Mouse (Mus musculus) midbrain, embryonic 11.5 days (tissue): Measurements from ENCODE around the gene Stard3nl. TPM values are rescaled to one million over a fixed set of nuclear protein-coding genes. Genes with fewer than 3 reads are reported as not detected.
A peak's percentile ranks its signal among the peaks of the same experiment; 100 is the strongest.

Source experiments
- ATAC-seq: fragments of 200-750 bp; cut with Nextera tagmentation; 2 replicates; pipeline ENCODE4 v1.8.0; 2017; ENCODE audit warnings: moderate TSS enrichment, moderate library complexity; ENCODE audit not compliant: low FRiP score
- DNase-seq: peaks from one replicate; pipeline ENCODE4 v3.0.0; 2015; ENCODE audit warnings: low spot score; ENCODE audit errors: missing footprints
- H3K27ac ChIP-seq: fragments of 300-500 bp; sonication (generic); 2 replicates; pipeline ENCODE4 v1.5.1; 2014; ENCODE audit warnings: low read depth, low read length
- H3K27me3 ChIP-seq: fragments of 300-500 bp; sonication (generic); 2 replicates; pipeline ENCODE4 v1.6.1; 2014; ENCODE audit warnings: mild to moderate bottlenecking, low read length, moderate library complexity, mixed read lengths; ENCODE audit not compliant: control insufficient read depth, insufficient read depth
- H3K36me3 ChIP-seq: fragments of 300-500 bp; sonication (generic); 2 replicates; pipeline ENCODE4 v1.6.1; 2014; ENCODE audit warnings: mild to moderate bottlenecking, low read length, moderate library complexity, mixed read lengths; ENCODE audit not compliant: control insufficient read depth, insufficient read depth
- H3K4me1 ChIP-seq: fragments of 300-500 bp; sonication (generic); 2 replicates; pipeline ENCODE4 v1.6.1; 2014; ENCODE audit warnings: low read length; ENCODE audit not compliant: control insufficient read depth, insufficient read depth
- H3K4me2 ChIP-seq: fragments of 300-500 bp; sonication (generic); 2 replicates; pipeline ENCODE4 v1.6.1; 2014; ENCODE audit warnings: mild to moderate bottlenecking, moderate library complexity
- H3K4me3 ChIP-seq: fragments of 300-500 bp; sonication (generic); 2 replicates; pipeline ENCODE4 v1.5.1; 2014; ENCODE audit warnings: low read depth, low read length
- H3K9ac ChIP-seq: fragments of 300-500 bp; sonication (generic); 2 replicates; pipeline ENCODE4 v1.6.1; 2014; ENCODE audit warnings: low read length
- H3K9me3 ChIP-seq: fragments of 300-500 bp; sonication (generic); 2 replicates; pipeline ENCODE4 v1.6.1; 2016; ENCODE audit warnings: low read length; ENCODE audit not compliant: control insufficient read depth
- whole genome bisulfite sequencing: fragments of 180-500 bp; shearing (Covaris S2); extraction: QIAGEN DNeasy Blood & Tissue Kit; methylation state at CpG from one replicate; pipeline ENCODE4 v1.1.7; 2014; 5-methylcytosine and 5-hydroxymethylcytosine counted together
- polyA plus RNA-seq: library from polyadenylated mRNA; unstranded; fragments of >200 nt; fragmentation: Nextera tagmentation; extraction: Ambion mirVana; gene quantifications from 2 replicates; pipeline ENCODE4 v1.2.1, GENCODE M21; 2014

Gene Stard3nl
- polyA plus RNA-seq, 1 experiment from 2014 or later: 133 TPM

DNA sequence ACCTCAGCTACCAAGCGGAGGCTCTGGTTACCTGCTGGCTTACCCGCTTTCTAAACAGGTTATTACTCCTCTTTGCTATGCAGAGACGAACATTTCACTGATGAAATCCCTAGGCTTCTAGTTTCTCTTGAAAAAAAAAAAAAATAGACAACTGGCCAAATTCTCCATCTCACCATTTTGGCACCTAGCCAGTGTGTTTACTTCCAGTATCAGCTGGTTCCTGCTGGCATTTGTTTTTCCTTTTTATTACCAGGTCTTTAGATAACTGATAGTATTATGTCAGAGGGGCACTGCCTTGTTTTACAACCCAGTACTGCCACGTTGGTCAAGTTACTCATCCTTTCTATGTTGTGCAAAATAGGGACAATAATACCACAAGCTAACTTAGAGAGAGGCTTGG is 5.3 kb downstream of the Stard3nl start:
- no peak overlapping the region for H3K4me3 ChIP-seq
- ATAC-seq (no peak), DNase-seq (no peak)
- no peak overlapping the region for H3K4me2 ChIP-seq
- WGBS: 67% methylated on average over 4 of the region's 4 CpGs
- peaks cover 4% of the 10 kb centered on the region; the same call in 1 of the 2 replicates for H3K4me1 ChIP-seq
- H3K9me3 ChIP-seq: no peaks in the 10 kb centered on the region
- H3K27me3 ChIP-seq: no peaks in the 10 kb centered on the region
- H3K27ac ChIP-seq: no peak overlapping the region
- H3K36me3 ChIP-seq: no peaks in the 10 kb centered on the region
- no peak overlapping the region for H3K9ac ChIP-seq

DNA sequence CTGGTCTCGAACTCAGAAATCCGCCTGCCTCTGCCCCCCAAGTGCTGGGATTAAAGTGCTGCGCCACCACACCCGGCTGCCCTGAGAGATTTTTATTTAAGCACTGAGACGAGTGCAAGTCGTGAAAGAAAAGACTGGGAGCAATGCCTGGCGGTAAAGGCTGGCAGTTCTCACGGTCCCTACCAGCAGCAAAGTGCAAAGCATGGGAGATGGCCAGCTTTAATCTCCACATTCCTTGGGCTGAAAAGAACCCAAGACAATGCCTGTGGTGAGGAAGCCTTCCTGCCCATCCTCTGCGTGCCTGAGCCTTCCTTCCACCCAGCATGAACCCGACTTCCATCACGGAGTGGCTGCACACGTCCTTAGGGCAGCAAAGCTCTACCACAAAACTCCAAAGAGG is 5.7 kb downstream of the Stard3nl start:
- ATAC-seq (0 out of 2 replicates have a peak, but pooled peaks have one; percentile 30), DNase-seq (no peak)
- no peaks in the 10 kb centered on the region for H3K9me3 ChIP-seq
- no peak overlapping the region for H3K27ac ChIP-seq
- no peak overlapping the region for H3K4me2 ChIP-seq
- 31% methylated on average over 12 of the region's 12 CpGs for WGBS
- H3K36me3 ChIP-seq: no peaks in the 10 kb centered on the region
- no peak overlapping the region for H3K9ac ChIP-seq
- no peaks in the 10 kb centered on the region for H3K27me3 ChIP-seq
- H3K4me1 ChIP-seq: peaks cover 3% of the 10 kb centered on the region; the same call in 1 of the 2 replicates
- no peak overlapping the region for H3K4me3 ChIP-seq

DNA sequence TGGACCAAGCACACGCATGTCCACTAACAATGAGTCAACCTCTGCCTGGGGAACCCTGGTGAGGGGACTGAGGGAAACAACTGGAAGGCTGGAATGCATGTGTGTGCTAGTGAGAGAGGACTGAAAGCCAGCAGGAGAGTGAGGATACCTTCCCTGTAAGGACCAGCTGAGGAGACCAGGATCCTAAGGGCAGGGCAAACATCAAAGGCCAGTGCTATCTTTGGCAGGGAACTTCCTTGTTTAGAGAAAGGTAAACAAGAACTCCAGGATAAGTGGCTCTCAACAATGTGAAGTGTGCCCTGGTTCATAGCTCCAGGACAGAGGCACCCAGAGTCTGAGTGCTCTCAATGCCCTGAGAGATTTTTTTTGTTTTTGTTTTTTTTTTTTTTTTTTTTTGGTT is 6.2 kb downstream of the Stard3nl start:
- 85% methylated on average over 1 of the region's 1 CpGs for WGBS
- Histone ChIP-seq H3K4me3 (no peak overlapping the region), H3K27me3 (no peaks in the 10 kb centered on the region), H3K4me1 (no peaks in the 10 kb centered on the region; the same call in 1 of the 2 replicates), H3K27ac (no peak overlapping the region), H3K9me3 (no peaks in the 10 kb centered on the region), H3K36me3 (no peaks in the 10 kb centered on the region), H3K4me2 (no peak overlapping the region), H3K9ac (no peak overlapping the region)
- DNase-seq (no peak), ATAC-seq (no peak)

DNA sequence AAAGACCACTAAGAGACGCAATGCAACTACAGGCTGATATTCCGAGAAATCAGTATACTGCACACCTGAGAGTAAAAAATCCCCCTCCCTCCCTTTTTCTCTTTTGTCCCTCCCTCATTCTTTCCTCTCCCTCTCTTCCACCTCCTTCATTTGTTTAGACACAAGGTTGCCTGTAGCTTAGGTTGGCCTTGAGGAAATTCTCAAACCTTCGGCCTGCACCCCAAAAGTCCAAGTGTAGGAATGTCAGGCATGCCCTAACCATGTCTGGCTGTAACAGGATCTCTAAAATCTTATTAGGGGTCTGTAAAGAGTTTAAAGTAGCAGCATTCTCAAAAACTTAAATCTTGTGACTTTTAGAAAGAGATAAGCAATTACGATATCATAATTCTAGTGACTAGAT is 10.4 kb downstream of the Stard3nl start:
- Histone ChIP-seq H3K4me1 (no peaks in the 10 kb centered on the region), H3K27me3 (no peaks in the 10 kb centered on the region), H3K4me3 (no peak overlapping the region), H3K4me2 (no peak overlapping the region), H3K27ac (no peak overlapping the region), H3K9me3 (no peaks in the 10 kb centered on the region), H3K36me3 (no peaks in the 10 kb centered on the region), H3K9ac (no peak overlapping the region)
- DNase-seq (no peak), ATAC-seq (no peak)
- 94% methylated on average over 4 of the region's 4 CpGs for WGBS

GRCm38 (mm10) chr13:19381112-19381828 is 14.3 kb downstream of the Stard3nl start:
- H3K4me3 ChIP-seq: no peak overlapping the region
- no peaks in the 10 kb centered on the region for H3K9me3 ChIP-seq
- 87% methylated on average over 9 of the region's 9 CpGs for WGBS
- ATAC-seq: no peak
- DNase-seq: no peak
- H3K4me1 ChIP-seq: no peaks in the 10 kb centered on the region
- no peaks in the 10 kb centered on the region for H3K36me3 ChIP-seq
- no peaks in the 10 kb centered on the region for H3K27me3 ChIP-seq
- H3K9ac ChIP-seq: no peak overlapping the region
- no peak overlapping the region for H3K4me2 ChIP-seq
- H3K27ac ChIP-seq: no peak overlapping the region

DNA sequence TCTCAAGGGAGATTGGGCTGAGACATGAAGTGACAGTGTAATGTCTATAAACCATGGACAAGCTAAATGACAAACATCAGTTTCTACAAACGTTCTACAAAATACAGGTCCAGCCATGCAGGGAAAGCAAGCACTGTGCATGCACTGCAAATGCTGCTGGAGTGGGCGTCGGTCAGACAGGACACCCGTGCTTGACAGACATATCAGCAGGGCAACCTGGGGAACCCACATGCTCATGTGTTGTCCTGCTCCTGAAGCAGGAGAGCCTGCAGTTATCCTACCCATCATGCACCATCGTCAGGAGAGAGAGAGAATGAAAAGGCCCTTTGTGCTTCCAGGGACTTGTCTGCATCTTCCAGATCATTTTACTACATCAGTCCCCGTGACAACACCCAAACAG is 16.3 kb downstream of the Stard3nl start:
- H3K27ac ChIP-seq: no peak overlapping the region
- ATAC-seq (no peak), DNase-seq (peak; percentile 39)
- WGBS: 83% methylated on average over 6 of the region's 6 CpGs
- no peak overlapping the region for H3K9ac ChIP-seq
- H3K9me3 ChIP-seq: no peaks in the 10 kb centered on the region
- no peak overlapping the region for H3K4me2 ChIP-seq
- H3K27me3 ChIP-seq: no peaks in the 10 kb centered on the region
- H3K4me1 ChIP-seq: no peaks in the 10 kb centered on the region
- H3K36me3 ChIP-seq: no peaks in the 10 kb centered on the region
- H3K4me3 ChIP-seq: no peak overlapping the region

- Histone ChIP-seq H3K9me3 (no peaks in the 10 kb centered on the region), H3K9ac (no peak overlapping the region), H3K36me3 (peaks cover 2% of the 10 kb centered on the region; the same call in 1 of the 2 replicates), H3K27me3 (no peaks in the 10 kb centered on the region), H3K4me1 (no peaks in the 10 kb centered on the region), H3K4me3 (no peak overlapping the region), H3K4me2 (no peak overlapping the region), H3K27ac (no peak overlapping the region)
- 9% methylated on average over 8 of the region's 8 CpGs for WGBS
- no peak for DNase-seq
- ATAC-seq: peak; percentile 26; the same call in 1 of the 2 replicates
Observed at GRCm38 (mm10) chr13:19372133-19372729, 23.4 kb downstream of the Stard3nl start.

DNA sequence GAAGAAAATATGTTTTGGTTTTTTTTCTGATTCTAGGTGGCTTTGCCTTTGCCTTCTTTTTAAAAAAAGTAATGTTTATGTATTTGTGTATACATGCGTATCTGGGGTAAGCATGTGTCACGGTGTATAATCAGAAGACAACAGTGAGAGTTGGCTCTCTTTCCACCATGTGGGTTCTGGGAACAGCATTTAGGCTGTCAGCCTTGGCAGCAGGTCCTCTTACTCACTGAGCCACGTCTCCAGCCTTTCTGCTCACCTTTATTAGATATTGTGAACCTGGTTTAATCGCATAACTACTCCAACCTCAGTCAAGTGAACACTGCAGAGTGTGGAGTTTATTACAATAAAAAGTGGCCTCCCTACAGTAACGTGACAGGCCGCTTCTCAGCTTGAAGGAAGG is 26.8 kb downstream of the Stard3nl start:
- Histone ChIP-seq H3K36me3 (peaks cover 2% of the 10 kb centered on the region; the same call in 1 of the 2 replicates), H3K27ac (no peak overlapping the region), H3K4me1 (no peaks in the 10 kb centered on the region), H3K4me2 (no peak overlapping the region), H3K9me3 (no peaks in the 10 kb centered on the region), H3K27me3 (no peaks in the 10 kb centered on the region), H3K9ac (no peak overlapping the region), H3K4me3 (no peak overlapping the region)
- no peak for ATAC-seq
- DNase-seq: no peak
- WGBS: 94% methylated on average over 6 of the region's 6 CpGs

GRCm38 (mm10) chr13:19367536-19367935 is 28.1 kb downstream of the Stard3nl start:
- peaks cover 2% of the 10 kb centered on the region; the same call in 1 of the 2 replicates for H3K36me3 ChIP-seq
- no peak overlapping the region for H3K27ac ChIP-seq
- WGBS: 91% methylated on average over 7 of the region's 7 CpGs
- no peaks in the 10 kb centered on the region for H3K9me3 ChIP-seq
- no peaks in the 10 kb centered on the region for H3K27me3 ChIP-seq
- H3K9ac ChIP-seq: no peak overlapping the region
- ATAC-seq (no peak), DNase-seq (no peak)
- no peak overlapping the region for H3K4me3 ChIP-seq
- no peak overlapping the region for H3K4me2 ChIP-seq
- H3K4me1 ChIP-seq: no peaks in the 10 kb centered on the region
